Mouse (Mus musculus) thymus, adult 18-20 months (tissue): ENCODE data around the gene Sema6d.

Experiments used
- DNase-seq, 2 experiments: peaks; one replicate each; pipeline ENCODE4 v3.0.0; 2022; ENCODE audit warnings: mixed read lengths in 2 of 2

Gene Sema6d

GRCm38 (mm10) chr2:124573734-124574133 lies 484.0 kb downstream of the Sema6d start:
- no peak for DNase-seq

GRCm38 (mm10) chr2:124576053-124576452 lies 486.3 kb downstream of the Sema6d start:
- no peak for DNase-seq

GRCm38 (mm10) chr2:124583561-124583960 lies 493.8 kb downstream of the Sema6d start:
- DNase-seq = no peak

- no peak for DNase-seq
These were observed 503.0 kb downstream of the Sema6d start for GRCm38 (mm10) chr2:124592750-124593149.

GRCm38 (mm10) chr2:124599014-124599413 lies 509.2 kb downstream of the Sema6d start:
- DNase-seq = no peak

- no peak for DNase-seq
These were observed 512.1 kb downstream of the Sema6d start for GRCm38 (mm10) chr2:124601702-124602378.

GRCm38 (mm10) chr2:124602379-124602913 lies 512.7 kb downstream of the Sema6d start:
- DNase-seq = no peak

GRCm38 (mm10) chr2:124605341-124605740 lies 515.6 kb downstream of the Sema6d start:
- no peak for DNase-seq

- DNase-seq = no peak
These were observed 518.2 kb downstream of the Sema6d start for GRCm38 (mm10) chr2:124607986-124608385.

GRCm38 (mm10) chr2:124608546-124608945 lies 518.8 kb downstream of the Sema6d start:
- no peak for DNase-seq

- no peak for DNase-seq
These were observed 519.2 kb downstream of the Sema6d start for GRCm38 (mm10) chr2:124609014-124609413.

GRCm38 (mm10) chr2:124609711-124610585 lies 520.2 kb downstream of the Sema6d start:
- DNase-seq = peak; percentile 13 to 18

GRCm38 (mm10) chr2:124610586-124611105 lies 520.9 kb downstream of the Sema6d start:
- no peak for DNase-seq

- DNase-seq = no peak
These were observed 521.5 kb downstream of the Sema6d start for GRCm38 (mm10) chr2:124611226-124611625.

- DNase-seq = no peak
These were observed 522.5 kb downstream of the Sema6d start for GRCm38 (mm10) chr2:124612276-124612675.

- DNase-seq = no peak
These were observed 523.1 kb downstream of the Sema6d start for GRCm38 (mm10) chr2:124612727-124613510.

GRCm38 (mm10) chr2:124613671-124614210 lies 524.0 kb downstream of the Sema6d start:
- no peak for DNase-seq

- no peak for DNase-seq
These were observed 527.0 kb downstream of the Sema6d start for GRCm38 (mm10) chr2:124616746-124617145.

- no peak for DNase-seq
These were observed 527.7 kb downstream of the Sema6d start for GRCm38 (mm10) chr2:124617440-124617839.

GRCm38 (mm10) chr2:124618091-124618490 lies 528.3 kb downstream of the Sema6d start:
- no peak for DNase-seq

GRCm38 (mm10) chr2:124618526-124619219 lies 528.9 kb downstream of the Sema6d start:
- no peak for DNase-seq

GRCm38 (mm10) chr2:124620470-124620869 lies 530.7 kb downstream of the Sema6d start:
- DNase-seq = no peak
